Mouse (Mus musculus) embryonic facial prominence, embryonic 14.5 days (tissue): ENCODE data around the gene Daam1. TPM values are rescaled to one million over a fixed set of nuclear protein-coding genes. Genes with fewer than 3 reads are reported as not detected.

Experiments
- ATAC-seq: fragments of 200-750 bp; cut with Nextera tagmentation; 2 replicates; pipeline ENCODE4 v1.8.0; 2017; ENCODE audit warnings: low read depth, moderate number of reproducible peaks, moderate TSS enrichment
- DNase-seq: peaks from one replicate; pipeline ENCODE4 v3.0.0-alpha.2; 2015; ENCODE audit warnings: low spot score
- H3K27ac ChIP-seq: fragments of 300-500 bp; sonication (generic); replicated peaks from 2 replicates; pipeline ENCODE4 v1.5.1; 2014; ENCODE audit warnings: low read depth, mild to moderate bottlenecking, low read length, moderate library complexity
- H3K27me3 ChIP-seq: fragments of 300-500 bp; sonication (generic); replicated peaks from 2 replicates; pipeline ENCODE4 v1.6.1; 2014; ENCODE audit warnings: low read length; ENCODE audit not compliant: control insufficient read depth, insufficient read depth
- H3K36me3 ChIP-seq: fragments of 300-500 bp; sonication (generic); 2 replicates; pipeline ENCODE4 v1.6.1; 2014; ENCODE audit warnings: low read length, mixed read lengths; ENCODE audit not compliant: control insufficient read depth, insufficient read depth
- H3K4me1 ChIP-seq: fragments of 300-500 bp; sonication (generic); 2 replicates; pipeline ENCODE4 v1.6.1; 2014; ENCODE audit warnings: antibody characterized with exemption, low read length; ENCODE audit not compliant: control insufficient read depth, insufficient read depth
- H3K4me2 ChIP-seq: fragments of 300-500 bp; sonication (generic); 2 replicates; pipeline ENCODE4 v1.6.1; 2014; ENCODE audit warnings: low read depth, mild to moderate bottlenecking, low read length, moderate library complexity, mixed read lengths
- H3K4me3 ChIP-seq: fragments of 300-500 bp; sonication (generic); 2 replicates; pipeline ENCODE4 v1.5.1; 2014; ENCODE audit warnings: low read depth, mild to moderate bottlenecking, low read length
- H3K9ac ChIP-seq: fragments of 300-500 bp; sonication (generic); 2 replicates; pipeline ENCODE4 v1.6.1; 2014; ENCODE audit warnings: low read depth, mild to moderate bottlenecking, low read length, moderate library complexity, mixed read lengths
- H3K9me3 ChIP-seq: fragments of 300-500 bp; sonication (generic); 2 replicates; pipeline ENCODE4 v1.6.1; 2016; ENCODE audit warnings: low read length; ENCODE audit not compliant: control insufficient read depth
- WGBS: fragments of 180-500 bp; shearing (Covaris S2); extraction: QIAGEN DNeasy Blood & Tissue Kit; methylation state at CpG from one replicate; pipeline ENCODE4 v1.1.7; 2014; 5-methylcytosine and 5-hydroxymethylcytosine counted together
- polyA plus RNA-seq: library from polyadenylated mRNA; unstranded; fragments of >200 nt; fragmentation: Nextera tagmentation; extraction: Ambion mirVana; gene quantifications from 2 replicates; pipeline ENCODE4 v1.2.1, GENCODE M21; 2014

Daam1 gene
- polyA plus RNA-seq, 1 experiment from 2014 or later = 11.0 TPM

DNA sequence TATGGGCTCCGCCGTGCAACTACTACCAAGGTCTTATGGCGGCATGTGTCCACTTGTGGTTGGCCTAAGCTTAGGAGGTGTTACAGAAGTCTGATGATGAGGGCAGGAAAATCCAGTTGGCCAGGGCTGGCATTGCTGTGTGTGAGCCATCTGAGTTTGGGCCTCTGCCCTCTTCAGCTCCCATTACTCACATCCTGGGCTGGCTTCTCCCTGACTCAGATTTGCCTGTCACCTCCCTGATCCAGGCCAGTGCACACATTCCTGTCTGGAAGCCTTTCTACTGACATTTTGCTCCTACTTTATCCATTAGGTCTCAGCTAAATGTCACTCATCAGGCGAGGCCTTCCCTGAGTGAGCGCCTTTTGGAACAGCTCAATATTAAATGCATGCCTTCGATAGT, 57.5 kb downstream of the Daam1 start:
- peaks cover 45% of the 10 kb centered on the region for H3K4me1 ChIP-seq
- no peaks in the 10 kb centered on the region for H3K36me3 ChIP-seq
- WGBS = 91% methylated on average over 6 of the region's 6 CpGs
- no peaks in the 10 kb centered on the region for H3K9me3 ChIP-seq
- no peak overlapping the region for H3K27ac ChIP-seq
- H3K9ac ChIP-seq = no peak overlapping the region
- H3K27me3 ChIP-seq = no peaks in the 10 kb centered on the region
- H3K4me3 ChIP-seq = no peak overlapping the region
- ATAC-seq = no peak
- H3K4me2 ChIP-seq = no peak overlapping the region
- no peak for DNase-seq

DNA sequence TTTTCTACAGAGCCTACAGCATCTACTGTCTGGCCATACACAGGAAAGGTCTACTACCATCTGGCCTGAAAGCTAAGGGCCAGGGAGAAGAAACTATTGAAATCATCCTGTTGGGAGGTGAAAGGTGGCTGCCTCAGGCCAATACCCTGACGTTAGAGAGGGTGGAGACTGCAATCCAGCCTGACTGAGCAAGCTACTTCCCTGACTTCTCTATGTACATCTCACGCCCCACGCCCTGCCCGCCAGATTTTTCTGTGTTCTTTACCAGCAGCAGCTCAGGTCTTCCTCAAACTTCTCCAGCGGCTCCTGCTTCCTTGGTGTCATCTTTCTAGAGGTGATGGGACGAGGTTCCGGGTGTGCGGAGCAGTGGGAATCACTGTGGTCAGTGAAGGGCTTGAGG, 58.4 kb downstream of the Daam1 start:
- WGBS = 61% methylated on average over 8 of the region's 8 CpGs
- no peaks in the 10 kb centered on the region for H3K27me3 ChIP-seq

DNA sequence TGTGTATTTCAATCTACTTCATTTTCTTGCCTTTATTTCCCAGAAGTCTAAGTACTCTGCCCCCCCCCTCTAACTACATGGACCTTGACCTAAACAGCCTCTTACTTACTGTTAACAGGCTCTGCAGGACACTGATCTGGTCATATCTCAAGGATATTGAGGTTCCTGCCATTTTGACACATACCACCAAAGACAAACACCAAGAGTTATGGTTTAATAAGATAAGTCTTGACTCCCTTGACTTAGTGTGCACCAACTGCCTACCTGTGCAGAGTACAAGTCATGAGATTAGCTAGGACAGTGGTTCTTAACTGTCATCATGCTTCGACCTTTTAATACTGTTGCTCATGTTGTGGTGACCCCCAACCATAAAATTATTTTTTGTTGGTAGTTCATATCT, 59.4 kb downstream of the Daam1 start:
- H3K4me2 ChIP-seq = no peak overlapping the region
- no peak overlapping the region for H3K9ac ChIP-seq
- DNase-seq (no peak), ATAC-seq (no peak)
- H3K36me3 ChIP-seq = no peaks in the 10 kb centered on the region
- H3K9me3 ChIP-seq = no peaks in the 10 kb centered on the region
- no peaks in the 10 kb centered on the region for H3K27me3 ChIP-seq
- WGBS = 94% methylated on average over 1 of the region's 1 CpGs
- peaks cover 45% of the 10 kb centered on the region for H3K4me1 ChIP-seq
- H3K4me3 ChIP-seq = no peak overlapping the region
- no peak overlapping the region for H3K27ac ChIP-seq

More for the DNA sequence above, 58.4 kb downstream of the Daam1 start:
- Histone ChIP-seq H3K4me3 (no peak overlapping the region), H3K4me1 (peaks cover 49% of the 10 kb centered on the region), H3K36me3 (no peaks in the 10 kb centered on the region), H3K27ac (no peak overlapping the region), H3K9me3 (no peaks in the 10 kb centered on the region), H3K9ac (no peak overlapping the region), H3K4me2 (no peak overlapping the region)
- no peak for DNase-seq
- no peak for ATAC-seq

DNA sequence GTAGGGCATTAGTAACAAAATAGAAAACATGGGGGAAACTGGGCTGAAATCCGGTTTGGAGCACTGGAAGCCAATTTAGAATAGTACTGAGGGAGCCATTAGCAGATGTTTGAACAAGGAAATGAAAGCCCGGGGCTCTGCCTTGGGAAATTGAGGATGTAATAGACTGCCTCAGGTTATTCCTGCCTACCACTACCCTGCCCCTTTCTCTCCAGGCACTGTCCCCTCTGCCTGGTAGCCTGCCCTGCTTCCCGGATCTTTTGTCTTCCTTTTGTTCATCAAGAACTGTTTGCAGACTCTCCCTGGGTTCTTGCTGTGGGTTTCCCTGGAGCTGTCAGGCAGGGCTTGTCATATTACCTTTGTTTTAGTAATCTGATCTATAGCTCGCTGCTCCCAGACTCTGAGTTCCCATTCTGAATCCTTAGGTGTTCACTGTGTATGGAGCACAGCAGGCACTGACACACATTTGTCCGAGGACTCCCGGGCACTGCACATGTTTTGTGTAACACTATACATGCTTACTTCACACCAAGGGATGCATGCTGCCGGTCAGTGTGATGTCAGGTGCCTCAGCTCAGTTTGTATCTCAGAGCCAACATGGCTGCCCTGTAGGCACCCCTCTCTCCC, 61.0 kb downstream of the Daam1 start:
- H3K4me1 ChIP-seq = peaks cover 29% of the 10 kb centered on the region; the same call in 1 of the 2 replicates
- WGBS = 25% methylated on average over 7 of the region's 7 CpGs
- no peaks in the 10 kb centered on the region for H3K36me3 ChIP-seq
- H3K9me3 ChIP-seq = no peaks in the 10 kb centered on the region
- H3K27ac ChIP-seq = no peak overlapping the region
- no peaks in the 10 kb centered on the region for H3K27me3 ChIP-seq
- no peak overlapping the region for H3K9ac ChIP-seq
- H3K4me2 ChIP-seq = no peak overlapping the region
- DNase-seq (no peak), ATAC-seq (peak; percentile 54; the same call in 1 of the 2 replicates)
- H3K4me3 ChIP-seq = no peak overlapping the region

DNA sequence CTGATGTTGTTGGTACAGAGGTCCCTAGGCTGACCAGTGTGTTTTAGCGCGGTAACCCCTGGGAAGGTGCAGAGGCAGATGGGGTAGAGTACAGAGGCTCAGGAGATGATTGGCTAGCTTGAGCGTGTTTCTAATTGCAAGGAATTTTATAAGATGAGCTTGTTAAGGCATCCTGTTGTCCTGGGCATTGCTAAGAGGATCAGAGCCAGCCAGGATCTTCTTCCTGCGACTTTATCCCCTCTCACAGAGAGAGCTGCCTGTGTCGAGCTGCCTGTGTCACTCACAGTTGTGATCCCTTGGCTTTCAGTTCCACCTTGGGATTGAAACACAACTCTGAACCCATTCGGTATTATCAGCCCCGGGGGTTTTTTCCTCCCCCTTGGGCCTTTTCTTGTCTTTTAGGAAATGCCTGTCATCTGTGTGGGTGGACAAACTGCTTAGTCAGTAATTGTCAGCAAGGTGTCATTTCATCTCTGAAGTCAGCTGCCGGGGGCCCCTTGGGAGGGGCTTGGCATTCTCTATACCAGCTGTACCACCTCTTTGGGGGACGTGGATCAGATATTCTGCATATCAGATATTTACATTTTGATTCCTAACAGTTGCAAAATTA, 62.2 kb downstream of the Daam1 start:
- Histone ChIP-seq H3K9ac (no peak overlapping the region), H3K27ac (no peak overlapping the region), H3K36me3 (no peaks in the 10 kb centered on the region), H3K4me2 (no peak overlapping the region), H3K4me3 (no peak overlapping the region), H3K4me1 (peaks cover 33% of the 10 kb centered on the region), H3K9me3 (no peaks in the 10 kb centered on the region), H3K27me3 (no peaks in the 10 kb centered on the region)
- ATAC-seq = no peak
- WGBS = 52% methylated on average over 9 of the region's 9 CpGs
- DNase-seq = no peak

DNA sequence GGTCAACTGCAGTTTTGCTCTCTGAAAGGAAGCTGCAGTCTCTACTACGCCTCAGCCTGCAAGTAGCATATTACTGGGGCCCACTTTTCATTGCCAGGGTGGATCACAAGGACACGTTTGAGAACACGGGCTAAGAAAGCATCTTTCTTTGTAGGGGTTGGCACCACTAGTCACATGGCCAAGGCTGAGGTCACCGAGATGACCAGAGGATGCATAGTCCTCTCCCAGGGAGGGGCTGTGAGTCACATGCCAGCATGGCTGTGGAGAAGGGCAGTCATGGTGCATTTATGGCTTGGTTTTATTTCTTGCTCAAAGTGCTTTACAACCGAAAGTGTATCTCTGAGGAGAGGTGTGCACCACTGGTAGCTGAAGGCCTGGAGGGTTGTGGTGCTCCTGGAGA, 67.4 kb downstream of the Daam1 start:
- Histone ChIP-seq H3K4me1 (peaks cover 25% of the 10 kb centered on the region), H3K9ac (no peak overlapping the region), H3K9me3 (no peaks in the 10 kb centered on the region), H3K4me2 (no peak overlapping the region), H3K27me3 (no peaks in the 10 kb centered on the region), H3K27ac (peak overlapping the region; percentile 68), H3K36me3 (0 out of 2 replicates have a peak, but pooled peaks cover 10% of the 10 kb centered on the region), H3K4me3 (no peak overlapping the region)
- DNase-seq (no peak), ATAC-seq (no peak; the same call in 1 of the 2 replicates)
- 86% methylated on average over 5 of the region's 5 CpGs for WGBS

DNA sequence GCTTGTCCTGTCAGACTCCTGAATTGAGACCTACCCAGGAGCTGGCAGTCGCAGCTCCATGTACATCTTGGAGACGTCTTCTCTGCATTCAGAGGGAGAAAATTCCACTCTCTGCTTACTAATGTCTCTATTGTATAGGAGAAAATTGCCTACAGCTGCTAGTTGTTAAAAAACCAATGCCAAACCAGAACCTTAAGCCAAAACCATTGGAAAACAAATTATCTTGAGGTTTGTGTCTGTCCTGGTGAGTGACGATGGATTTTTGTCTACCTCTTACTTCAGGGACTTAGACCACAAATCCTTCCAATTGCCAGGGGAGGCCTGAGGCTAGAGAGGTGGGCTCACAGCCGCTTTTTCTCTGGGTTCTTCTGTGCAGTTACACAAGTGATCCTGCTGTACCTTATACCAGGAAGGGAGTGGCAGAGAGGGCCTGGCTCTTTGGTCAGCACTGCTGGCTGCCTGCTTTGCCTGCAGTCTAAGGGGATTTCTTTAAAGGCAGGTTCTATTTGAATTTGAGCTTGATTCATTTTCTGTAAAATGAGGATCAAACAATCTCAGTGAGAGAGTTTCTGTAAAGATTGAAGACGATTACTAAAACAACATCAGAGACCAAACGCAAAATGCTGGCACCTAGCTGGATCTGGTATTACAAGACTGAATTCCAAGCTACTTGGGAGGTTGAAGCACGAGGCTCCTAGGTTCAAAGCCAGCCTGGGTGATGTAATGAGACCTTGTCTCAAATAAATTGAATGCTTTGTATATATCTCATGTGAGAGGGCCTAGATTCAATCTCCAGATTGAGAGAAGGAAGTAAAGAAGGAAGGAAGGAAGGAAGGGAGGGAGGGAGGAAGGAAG, 68.0 kb downstream of the Daam1 start:
- Histone ChIP-seq H3K4me1 (peaks cover 20% of the 10 kb centered on the region), H3K4me3 (no peak overlapping the region), H3K9ac (no peak overlapping the region), H3K4me2 (no peak overlapping the region), H3K27me3 (no peaks in the 10 kb centered on the region), H3K27ac (peak overlapping the region; percentile 68), H3K36me3 (0 out of 2 replicates have a peak, but pooled peaks cover 10% of the 10 kb centered on the region), H3K9me3 (no peaks in the 10 kb centered on the region)
- 36% methylated on average over 7 of the region's 7 CpGs for WGBS
- DNase-seq = peak; percentile 53
- ATAC-seq = peak; percentile 63; the same call in 1 of the 2 replicates

DNA sequence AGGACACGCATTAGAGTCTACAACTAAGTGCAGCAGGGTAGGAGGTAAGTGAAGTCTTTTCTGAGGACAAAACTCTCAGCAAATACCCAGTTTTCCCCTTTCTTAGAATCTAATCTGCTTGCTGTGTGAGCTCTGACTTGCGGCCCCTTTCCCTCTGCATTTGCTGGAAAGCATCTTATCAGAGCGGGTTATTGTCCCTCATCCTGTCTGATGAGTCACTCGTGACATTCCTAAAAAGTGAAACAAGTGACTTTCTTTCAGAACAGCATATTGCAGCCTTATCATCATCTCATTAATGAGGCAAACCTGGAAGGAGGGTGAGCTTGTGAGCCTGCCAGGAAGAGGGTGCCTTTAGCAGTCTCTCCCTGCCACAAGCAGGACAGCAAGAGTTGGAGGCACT, 68.7 kb downstream of the Daam1 start:
- 72% methylated on average over 4 of the region's 4 CpGs for WGBS
- H3K36me3 ChIP-seq = 0 out of 2 replicates have a peak, but pooled peaks cover 10% of the 10 kb centered on the region
- H3K27ac ChIP-seq = no peak overlapping the region; the same call in 1 of the 2 replicates
- no peak overlapping the region for H3K4me3 ChIP-seq
- ATAC-seq (no peak), DNase-seq (no peak)
- no peaks in the 10 kb centered on the region for H3K9me3 ChIP-seq
- H3K4me2 ChIP-seq = no peak overlapping the region
- peaks cover 20% of the 10 kb centered on the region for H3K4me1 ChIP-seq
- no peaks in the 10 kb centered on the region for H3K27me3 ChIP-seq
- no peak overlapping the region for H3K9ac ChIP-seq
